Mouse (Mus musculus) kidney, embryonic 16.5 days (tissue): ENCODE measurements at regions not wholly inside any gene's neighbourhood (a gene's known extent, or its start where the extent isn't known, plus 50 kb on each side); places are given as distances from the start of the nearest gene placed in this dataset.
A peak's percentile ranks its signal among the peaks of the same experiment; 100 is the strongest.

ENCODE experiments used
- ATAC-seq: fragments of 200-750 bp; cut with Nextera tagmentation; 2 replicates; pipeline ENCODE4 v1.8.0; 2017; ENCODE audit warnings: moderate TSS enrichment; ENCODE audit not compliant: low FRiP score, low TSS enrichment
- H3K27ac ChIP-seq: fragments of 300-500 bp; sonication (generic); 2 replicates; pipeline ENCODE4 v1.5.1; 2014; ENCODE audit warnings: low read length
- H3K27me3 ChIP-seq: fragments of 300-500 bp; sonication (generic); 2 replicates; pipeline ENCODE4 v1.6.1; 2014; ENCODE audit warnings: low read length, control low read depth, mixed read lengths; ENCODE audit not compliant: insufficient read depth
- H3K36me3 ChIP-seq: fragments of 300-500 bp; sonication (generic); 2 replicates; pipeline ENCODE4 v1.6.1; 2014; ENCODE audit warnings: low read length, control low read depth, mixed read lengths; ENCODE audit not compliant: insufficient read depth
- H3K4me1 ChIP-seq: fragments of 300-500 bp; sonication (generic); 2 replicates; pipeline ENCODE4 v1.6.1; 2014; ENCODE audit warnings: low read length, control low read depth, mixed read lengths; ENCODE audit not compliant: insufficient read depth
- H3K4me2 ChIP-seq: fragments of 300-500 bp; sonication (generic); replicated peaks from 2 replicates; pipeline ENCODE4 v1.6.1; 2014; ENCODE audit warnings: low read depth, low read length
- H3K4me3 ChIP-seq: fragments of 300-500 bp; sonication (generic); 2 replicates; pipeline ENCODE4 v1.5.1; 2014; ENCODE audit warnings: mild to moderate bottlenecking, low read length
- H3K9ac ChIP-seq: fragments of 300-500 bp; sonication (generic); replicated peaks from 2 replicates; pipeline ENCODE4 v1.6.1; 2014; ENCODE audit warnings: low read length
- H3K9me3 ChIP-seq: fragments of 300-500 bp; sonication (generic); 2 replicates; pipeline ENCODE4 v1.6.1; 2016; ENCODE audit warnings: low read length, control low read depth
- WGBS: fragments of 180-500 bp; shearing (Covaris S2); extraction: QIAGEN DNeasy Blood & Tissue Kit; methylation state at CpG from one replicate; pipeline ENCODE4 v1.1.7; 2014; 5-methylcytosine and 5-hydroxymethylcytosine counted together

GRCm38 (mm10) chr1:3900354-3900753 is 907.3 kb upstream of the Gm37988 start:
- no peak for ATAC-seq
- Histone ChIP-seq H3K27ac (no peak overlapping the region), H3K9ac (no peak overlapping the region), H3K4me1 (no peaks in the 10 kb centered on the region), H3K36me3 (no peaks in the 10 kb centered on the region), H3K9me3 (no peaks in the 10 kb centered on the region), H3K27me3 (no peaks in the 10 kb centered on the region), H3K4me2 (no peak overlapping the region), H3K4me3 (no peak overlapping the region)
- 29% methylated on average over 2 of the region's 2 CpGs for WGBS

GRCm38 (mm10) chr1:3903432-3903831 is 904.3 kb upstream of the Gm37988 start:
- no peak for ATAC-seq
- no peaks in the 10 kb centered on the region for H3K27me3 ChIP-seq
- H3K9me3 ChIP-seq: no peaks in the 10 kb centered on the region
- H3K4me2 ChIP-seq: no peak overlapping the region
- H3K4me3 ChIP-seq: no peak overlapping the region
- H3K9ac ChIP-seq: no peak overlapping the region
- H3K36me3 ChIP-seq: no peaks in the 10 kb centered on the region
- H3K4me1 ChIP-seq: no peaks in the 10 kb centered on the region
- WGBS: 60% methylated on average over 1 of the region's 1 CpGs
- H3K27ac ChIP-seq: no peak overlapping the region

GRCm38 (mm10) chr1:3912499-3912898 is 895.2 kb upstream of the Gm37988 start:
- Histone ChIP-seq H3K9me3 (no peaks in the 10 kb centered on the region), H3K4me1 (no peaks in the 10 kb centered on the region), H3K27me3 (no peaks in the 10 kb centered on the region), H3K4me3 (no peak overlapping the region), H3K36me3 (no peaks in the 10 kb centered on the region), H3K4me2 (no peak overlapping the region), H3K27ac (no peak overlapping the region), H3K9ac (no peak overlapping the region)
- WGBS: 19% methylated on average over 1 of the region's 1 CpGs
- no peak for ATAC-seq

GRCm38 (mm10) chr1:3913631-3914030 is 894.1 kb upstream of the Gm37988 start:
- Histone ChIP-seq H3K9ac (no peak overlapping the region), H3K27ac (no peak overlapping the region), H3K9me3 (no peaks in the 10 kb centered on the region), H3K4me3 (no peak overlapping the region), H3K27me3 (no peaks in the 10 kb centered on the region), H3K36me3 (no peaks in the 10 kb centered on the region), H3K4me2 (no peak overlapping the region), H3K4me1 (no peaks in the 10 kb centered on the region)
- WGBS: 29% methylated on average over 1 of the region's 1 CpGs
- ATAC-seq: peak; percentile 27; the same call in 1 of the 2 replicates
